Mouse (Mus musculus): Measurements from ENCODE around the gene Polr2c.

- TF ChIP-seq CTCF (IDR thresholded peaks at IDR 0.05; ENCODE audit: borderline replicate concordance, extremely low read depth, insufficient read depth, insufficient read length) (no peak), POLR2A (IDR thresholded peaks at IDR 0.05; ENCODE audit: borderline replicate concordance, extremely low read depth, insufficient read depth, insufficient read length, poor library complexity, severe bottlenecking) (no peak)
Measured at GRCm38 (mm10) chr8:94901031-94901430, 43.8 kb downstream of the Polr2c start.
